Mouse (Mus musculus): ENCODE data around the gene Zfp689.

Zfp689 gene

DNA sequence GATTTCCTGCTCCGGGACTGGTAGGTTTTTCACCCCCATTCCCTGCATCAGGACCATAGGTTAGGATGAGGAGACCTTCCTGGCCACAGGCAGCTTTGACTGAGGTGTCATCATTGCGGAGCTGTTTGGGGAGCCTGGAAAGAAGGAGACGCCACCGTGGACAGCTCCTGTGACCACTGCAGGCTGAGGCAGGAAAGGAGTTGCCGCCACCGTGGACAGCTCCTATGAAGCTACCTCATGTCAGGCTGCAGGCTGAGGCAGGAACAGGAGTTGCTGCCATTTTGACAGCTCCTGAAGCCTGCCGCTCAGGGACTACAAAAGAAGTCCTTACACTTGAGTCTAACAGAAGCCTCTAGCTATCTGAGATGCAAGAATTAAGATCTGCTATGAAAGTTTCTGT lies 5.9 kb upstream of the Zfp689 start:
- Histone ChIP-seq H3K4me1 (replicated peaks; ENCODE audit: low read depth, low read length) (peaks cover 34% of the 10 kb centered on the region), H3K4me3 (replicated peaks; ENCODE audit: low read length) (no peak overlapping the region), H3K9me3 (ENCODE audit: low read length) (peaks cover 39% of the 10 kb centered on the region), H3K27me3 (ENCODE audit: insufficient read depth, low read length) (no peaks in the 10 kb centered on the region), H3K36me3 (ENCODE audit: insufficient read depth, low read length) (peaks cover 80% of the 10 kb centered on the region)
- TF ChIP-seq NANOG (IDR thresholded peaks at IDR 0.05; ENCODE audit: borderline replicate concordance, low read length) (no peak), POU5F1 (IDR thresholded peaks at IDR 0.05; ENCODE audit: borderline replicate concordance, low read length) (no peak), CTCF (conservative IDR thresholded peaks at IDR 0.05; ENCODE audit: low read length) (no peak)

DNA sequence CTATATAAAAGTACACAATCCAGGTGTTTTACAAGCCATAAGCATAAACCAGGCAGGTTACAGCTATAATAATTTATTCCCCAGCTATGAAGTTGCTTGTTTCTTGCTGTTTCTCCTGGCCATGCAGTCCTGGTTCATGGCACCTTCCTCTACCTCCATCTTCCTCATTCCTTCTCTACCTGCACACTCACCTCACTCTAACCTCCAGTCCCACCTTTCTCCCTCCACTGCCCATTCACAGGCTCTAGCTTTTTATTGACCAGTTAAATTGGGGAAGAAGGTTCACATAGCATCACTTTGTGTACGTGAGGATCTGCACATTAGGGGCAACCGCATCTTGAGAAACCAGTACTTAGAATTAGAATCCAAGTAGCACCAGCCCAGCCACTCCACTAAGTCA lies 4.1 kb upstream of the Zfp689 start:
- no peak for TF ChIP-seq CTCF (conservative IDR thresholded peaks at IDR 0.05; ENCODE audit: low read length)
- TF ChIP-seq NANOG (IDR thresholded peaks at IDR 0.05; ENCODE audit: borderline replicate concordance, low read length), result no peak
- no peak for TF ChIP-seq POU5F1 (IDR thresholded peaks at IDR 0.05; ENCODE audit: borderline replicate concordance, low read length)

DNA sequence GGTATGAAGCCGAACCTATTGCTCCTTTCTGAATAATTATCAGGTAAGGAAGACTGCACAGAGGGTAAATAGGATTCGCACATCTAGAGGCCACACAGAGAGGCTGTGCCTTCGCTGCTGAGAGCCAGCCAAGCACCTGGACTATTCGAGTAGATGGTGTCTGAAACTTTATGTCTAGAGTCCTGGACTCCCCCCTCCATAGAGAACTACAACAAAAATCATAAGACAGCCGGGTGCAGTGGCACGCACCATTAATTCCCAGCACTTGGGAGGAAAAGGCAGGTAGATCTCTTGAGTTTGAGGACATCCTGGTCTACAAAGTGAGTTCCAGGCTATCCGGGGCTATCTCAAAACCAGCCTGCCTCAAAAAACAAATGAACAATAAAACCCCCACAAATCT lies 1.0 kb upstream of the Zfp689 start:
- TF ChIP-seq POU5F1 (IDR thresholded peaks at IDR 0.05; ENCODE audit: borderline replicate concordance, low read length) (no peak), CTCF (conservative IDR thresholded peaks at IDR 0.05; ENCODE audit: low read length) (no peak), NANOG (IDR thresholded peaks at IDR 0.05; ENCODE audit: borderline replicate concordance, low read length) (no peak)
- Histone ChIP-seq H3K27me3 (ENCODE audit: insufficient read depth, low read length) (peaks cover 8% of the 10 kb centered on the region), H3K36me3 (ENCODE audit: insufficient read depth, low read length) (peaks cover 52% of the 10 kb centered on the region), H3K4me3 (replicated peaks; ENCODE audit: low read length) (peak overlapping the region; percentile 99), H3K9me3 (ENCODE audit: low read length) (no peaks in the 10 kb centered on the region), H3K4me1 (replicated peaks; ENCODE audit: low read depth, low read length) (peaks cover 52% of the 10 kb centered on the region)

More for the DNA sequence above, 4.1 kb upstream of the Zfp689 start:
- no peak overlapping the region for H3K4me3 ChIP-seq (replicated peaks; ENCODE audit: low read length)
- peaks cover 23% of the 10 kb centered on the region for H3K9me3 ChIP-seq (ENCODE audit: low read length)
- H3K27me3 ChIP-seq (ENCODE audit: insufficient read depth, low read length), result no peaks in the 10 kb centered on the region
- peaks cover 43% of the 10 kb centered on the region for H3K4me1 ChIP-seq (replicated peaks; ENCODE audit: low read depth, low read length)
- H3K36me3 ChIP-seq (ENCODE audit: insufficient read depth, low read length), result peaks cover 69% of the 10 kb centered on the region

DNA sequence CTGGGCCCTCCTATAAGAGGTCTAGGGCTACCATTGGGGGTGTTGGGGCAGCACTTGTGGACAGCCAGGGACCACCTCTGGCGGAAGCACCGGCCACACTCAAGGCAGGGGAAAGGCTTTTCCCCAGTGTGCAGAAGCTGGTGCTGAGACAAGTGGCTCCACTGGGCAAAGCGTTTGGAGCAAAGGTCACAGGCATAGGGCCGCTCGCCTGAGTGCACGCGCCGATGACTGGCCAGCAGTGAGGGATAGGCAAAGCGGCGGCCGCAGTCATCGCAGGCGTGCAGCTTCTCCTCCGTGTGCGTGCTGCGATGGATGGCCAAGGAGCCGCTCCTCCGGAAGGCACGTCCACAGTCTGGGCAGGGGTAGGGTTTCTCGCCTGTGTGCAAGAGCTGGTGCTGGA lies 5.0 kb downstream of the Zfp689 start:
- Histone ChIP-seq H3K27me3 (ENCODE audit: insufficient read depth, low read length) (peaks cover 20% of the 10 kb centered on the region), H3K4me3 (replicated peaks; ENCODE audit: low read length) (peak overlapping the region; percentile 74), H3K9me3 (ENCODE audit: low read length) (no peaks in the 10 kb centered on the region), H3K36me3 (ENCODE audit: insufficient read depth, low read length) (peaks cover 36% of the 10 kb centered on the region), H3K4me1 (replicated peaks; ENCODE audit: low read depth, low read length) (peaks cover 34% of the 10 kb centered on the region)
- no peak for TF ChIP-seq POU5F1 (IDR thresholded peaks at IDR 0.05; ENCODE audit: borderline replicate concordance, low read length)
- TF ChIP-seq NANOG (IDR thresholded peaks at IDR 0.05; ENCODE audit: borderline replicate concordance, low read length), result no peak
- no peak for TF ChIP-seq CTCF (conservative IDR thresholded peaks at IDR 0.05; ENCODE audit: low read length)

DNA sequence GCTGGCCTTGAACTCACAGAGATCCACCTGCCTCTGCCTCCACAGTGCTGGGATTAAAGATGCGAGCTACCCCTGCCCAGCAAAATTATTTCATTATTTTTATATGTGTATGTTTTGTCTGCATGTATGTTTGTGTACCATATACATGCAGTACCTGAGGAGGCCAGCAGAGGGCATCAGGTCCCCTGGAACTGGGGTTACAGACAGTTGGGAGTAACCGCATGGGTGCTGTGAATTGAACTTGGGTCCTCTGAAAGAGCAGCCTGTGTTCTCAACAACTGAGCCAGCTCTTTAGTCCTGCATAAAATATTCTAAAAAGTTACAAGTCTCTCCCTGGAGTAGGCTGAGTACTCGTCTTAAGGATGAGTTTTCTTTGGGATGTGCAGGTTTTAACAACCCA lies 11.2 kb downstream of the Zfp689 start:
- Histone ChIP-seq H3K27me3 (ENCODE audit: insufficient read depth, low read length) (no peaks in the 10 kb centered on the region), H3K4me3 (replicated peaks; ENCODE audit: low read length) (no peak overlapping the region), H3K9me3 (ENCODE audit: low read length) (peaks cover 9% of the 10 kb centered on the region), H3K36me3 (ENCODE audit: insufficient read depth, low read length) (peaks cover 5% of the 10 kb centered on the region; the same call in 1 of the 2 replicates), H3K4me1 (replicated peaks; ENCODE audit: low read depth, low read length) (no peaks in the 10 kb centered on the region)
- TF ChIP-seq CTCF (conservative IDR thresholded peaks at IDR 0.05; ENCODE audit: low read length) (peak; percentile 79), NANOG (IDR thresholded peaks at IDR 0.05; ENCODE audit: borderline replicate concordance, low read length) (no peak)

DNA sequence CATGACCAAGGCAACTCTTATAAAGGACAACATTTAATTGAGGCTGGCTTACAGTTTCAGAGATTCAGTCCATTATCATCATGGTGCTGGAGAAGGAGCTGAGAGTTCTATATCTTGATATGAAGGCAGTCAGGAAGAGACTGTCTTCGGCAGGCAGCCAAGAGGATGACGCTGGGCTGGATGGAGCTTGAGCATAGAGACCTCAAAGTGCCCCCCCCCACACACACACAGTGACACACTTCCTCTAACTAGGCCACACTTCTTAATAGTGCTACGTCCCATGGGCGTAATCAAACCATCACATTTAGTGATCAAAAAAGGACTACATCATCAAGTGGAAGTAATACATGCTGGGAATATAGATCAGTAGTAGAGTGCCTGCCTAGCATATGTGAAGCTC lies 13.8 kb downstream of the Zfp689 start:
- TF ChIP-seq NANOG (IDR thresholded peaks at IDR 0.05; ENCODE audit: borderline replicate concordance, low read length) (no peak), CTCF (conservative IDR thresholded peaks at IDR 0.05; ENCODE audit: low read length) (no peak), POU5F1 (IDR thresholded peaks at IDR 0.05; ENCODE audit: borderline replicate concordance, low read length) (no peak)
- H3K9me3 ChIP-seq (ENCODE audit: low read length), result peaks cover 9% of the 10 kb centered on the region

DNA sequence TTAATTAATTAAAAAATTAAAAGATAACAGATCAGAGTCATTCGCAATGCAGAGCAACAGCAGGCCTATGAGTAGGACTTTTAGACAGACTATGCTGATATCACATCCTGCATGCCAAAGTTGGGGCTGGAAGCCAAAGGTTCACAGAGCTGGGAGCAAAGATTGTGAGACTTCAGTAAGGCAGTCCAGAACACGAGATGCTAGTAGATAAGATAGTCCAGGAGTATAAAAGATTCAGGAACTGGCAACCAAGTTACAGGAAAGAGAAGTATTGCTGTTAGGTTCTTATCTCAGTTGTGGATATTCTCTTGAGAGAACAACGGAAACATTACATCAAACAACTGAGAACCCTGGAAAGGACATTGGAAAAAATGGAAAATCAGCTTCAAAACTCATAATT lies 22.6 kb downstream of the Zfp689 start:
- no peak for TF ChIP-seq CTCF (conservative IDR thresholded peaks at IDR 0.05; ENCODE audit: low read length)
- TF ChIP-seq POU5F1 (IDR thresholded peaks at IDR 0.05; ENCODE audit: borderline replicate concordance, low read length), result no peak
- TF ChIP-seq NANOG (IDR thresholded peaks at IDR 0.05; ENCODE audit: borderline replicate concordance, low read length), result no peak
- H3K36me3 ChIP-seq (ENCODE audit: insufficient read depth, low read length), result no peaks in the 10 kb centered on the region

More for the DNA sequence above, 13.8 kb downstream of the Zfp689 start:
- Histone ChIP-seq H3K4me3 (replicated peaks; ENCODE audit: low read length) (no peak overlapping the region), H3K36me3 (ENCODE audit: insufficient read depth, low read length) (no peaks in the 10 kb centered on the region), H3K4me1 (replicated peaks; ENCODE audit: low read depth, low read length) (no peaks in the 10 kb centered on the region), H3K27me3 (ENCODE audit: insufficient read depth, low read length) (no peaks in the 10 kb centered on the region)

DNA sequence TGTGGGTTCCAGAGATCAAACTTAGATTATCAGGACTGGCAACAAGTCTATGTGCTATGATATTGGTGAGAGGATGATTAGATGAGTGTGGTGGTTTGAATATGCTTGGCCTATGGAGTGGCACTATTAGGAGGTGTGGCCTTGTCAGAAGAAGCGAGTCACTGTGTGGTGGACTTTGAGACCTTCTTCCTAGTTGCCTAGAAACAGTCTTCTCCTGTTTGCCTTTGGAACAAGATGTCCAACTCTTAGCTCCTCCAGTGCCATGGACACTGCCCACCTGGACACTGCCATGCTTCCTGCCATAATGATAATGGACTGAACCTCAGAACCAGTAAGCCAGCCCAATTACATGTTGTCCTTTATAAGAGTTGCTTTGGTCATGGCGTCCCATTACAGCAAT lies 23.0 kb downstream of the Zfp689 start:
- Histone ChIP-seq H3K4me3 (replicated peaks; ENCODE audit: low read length) (no peak overlapping the region), H3K27me3 (ENCODE audit: insufficient read depth, low read length) (peaks cover 25% of the 10 kb centered on the region), H3K4me1 (replicated peaks; ENCODE audit: low read depth, low read length) (peaks cover 31% of the 10 kb centered on the region), H3K36me3 (ENCODE audit: insufficient read depth, low read length) (no peaks in the 10 kb centered on the region), H3K9me3 (ENCODE audit: low read length) (no peaks in the 10 kb centered on the region)
- TF ChIP-seq POU5F1 (IDR thresholded peaks at IDR 0.05; ENCODE audit: borderline replicate concordance, low read length) (no peak), CTCF (conservative IDR thresholded peaks at IDR 0.05; ENCODE audit: low read length) (no peak), NANOG (IDR thresholded peaks at IDR 0.05; ENCODE audit: borderline replicate concordance, low read length) (no peak)

More for the DNA sequence above, 22.6 kb downstream of the Zfp689 start:
- Histone ChIP-seq H3K4me1 (replicated peaks; ENCODE audit: low read depth, low read length) (peaks cover 26% of the 10 kb centered on the region), H3K4me3 (replicated peaks; ENCODE audit: low read length) (no peak overlapping the region), H3K9me3 (ENCODE audit: low read length) (no peaks in the 10 kb centered on the region), H3K27me3 (ENCODE audit: insufficient read depth, low read length) (peaks cover 25% of the 10 kb centered on the region)

DNA sequence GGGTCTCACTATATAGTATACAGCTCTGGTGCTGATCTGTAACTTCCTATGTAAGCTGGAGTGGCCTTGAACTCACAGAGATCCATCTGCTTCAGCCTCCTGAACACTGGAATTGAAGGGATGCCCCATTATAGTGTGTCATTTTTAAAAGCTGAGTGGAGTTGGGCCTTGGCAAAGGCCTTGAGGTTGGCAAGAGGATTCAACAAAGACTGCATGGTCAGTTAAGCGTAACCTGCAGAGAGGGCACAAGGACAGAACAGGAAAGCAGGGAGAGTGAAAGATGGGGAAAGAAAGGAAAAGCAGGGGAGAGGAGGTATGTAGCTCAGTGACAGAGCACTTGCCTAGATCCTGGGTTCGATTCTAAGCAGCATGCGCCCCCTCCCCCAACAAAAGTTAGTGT lies 23.7 kb downstream of the Zfp689 start:
- Histone ChIP-seq H3K4me3 (replicated peaks; ENCODE audit: low read length) (no peak overlapping the region), H3K9me3 (ENCODE audit: low read length) (no peaks in the 10 kb centered on the region), H3K36me3 (ENCODE audit: insufficient read depth, low read length) (peaks cover 4% of the 10 kb centered on the region)

More for the DNA sequence above, 23.7 kb downstream of the Zfp689 start:
- TF ChIP-seq NANOG (IDR thresholded peaks at IDR 0.05; ENCODE audit: borderline replicate concordance, low read length) (no peak), CTCF (conservative IDR thresholded peaks at IDR 0.05; ENCODE audit: low read length) (no peak), POU5F1 (IDR thresholded peaks at IDR 0.05; ENCODE audit: borderline replicate concordance, low read length) (no peak)
- H3K4me1 ChIP-seq (replicated peaks; ENCODE audit: low read depth, low read length), result peaks cover 36% of the 10 kb centered on the region
- H3K27me3 ChIP-seq (ENCODE audit: insufficient read depth, low read length), result peaks cover 25% of the 10 kb centered on the region
